Mouse (Mus musculus): ENCODE results near the gene Rb1.

Rb1 gene

DNA sequence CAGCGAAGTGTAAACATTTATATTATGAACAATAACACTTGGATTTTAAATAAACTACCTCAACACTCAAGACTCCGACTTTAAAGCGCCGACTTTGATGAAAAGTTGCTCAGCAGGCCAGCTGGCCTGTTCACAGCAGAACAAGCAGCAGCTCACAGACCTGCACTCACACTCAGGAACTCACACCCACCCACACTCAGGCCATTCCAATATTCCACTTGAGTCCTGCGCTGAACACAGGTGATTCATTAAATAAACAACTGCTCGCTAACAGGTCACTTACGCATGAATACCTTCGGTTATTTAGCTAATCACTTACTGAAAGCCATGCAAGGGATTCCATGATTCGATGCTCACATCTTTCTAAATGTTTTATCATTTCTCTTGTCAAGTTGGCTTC is 63.4 kb downstream of the Rb1 start:
- DNase-seq (ENCODE audit: low spot score) = peak; percentile 74

DNA sequence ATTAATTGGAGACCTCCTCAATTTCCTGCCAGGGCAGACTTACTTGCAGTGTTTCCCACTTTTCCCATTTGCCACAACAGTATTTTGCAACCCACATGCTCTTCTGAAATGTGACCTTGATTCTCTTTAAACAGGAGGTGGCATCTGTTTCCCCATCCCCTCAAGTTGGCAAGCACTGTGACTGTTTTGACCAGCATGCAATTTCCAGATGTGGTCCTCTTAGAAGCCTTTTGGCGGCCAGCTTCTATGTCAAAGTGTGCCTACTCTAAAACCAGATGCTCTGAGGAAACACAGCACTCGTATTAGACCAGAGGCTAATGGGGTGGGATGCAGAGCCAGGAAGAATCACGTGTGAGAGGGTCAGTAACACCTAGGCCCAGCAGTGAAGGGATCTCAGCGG is 67.4 kb downstream of the Rb1 start:
- no peak for DNase-seq (ENCODE audit: low spot score)

DNA sequence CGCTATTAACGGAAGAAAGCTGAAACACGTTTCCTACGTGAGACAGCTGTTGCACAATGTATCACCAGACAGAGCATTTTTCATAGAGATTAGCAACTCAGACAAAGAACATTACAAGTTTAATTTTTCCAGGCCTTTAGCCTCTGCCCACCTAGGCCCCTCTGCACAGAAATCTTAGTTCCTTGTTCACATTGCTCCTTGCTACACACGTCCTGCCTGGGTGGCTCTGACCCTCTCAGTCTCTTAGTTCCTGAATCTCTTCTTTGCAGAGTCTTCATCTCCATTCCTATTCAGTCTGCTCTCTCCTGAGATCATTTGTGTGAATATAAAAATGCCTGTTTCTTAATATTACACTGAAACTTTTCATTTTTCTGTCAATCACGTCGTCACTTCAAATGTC is 68.3 kb downstream of the Rb1 start:
- DNase-seq (ENCODE audit: low spot score) = no peak

DNA sequence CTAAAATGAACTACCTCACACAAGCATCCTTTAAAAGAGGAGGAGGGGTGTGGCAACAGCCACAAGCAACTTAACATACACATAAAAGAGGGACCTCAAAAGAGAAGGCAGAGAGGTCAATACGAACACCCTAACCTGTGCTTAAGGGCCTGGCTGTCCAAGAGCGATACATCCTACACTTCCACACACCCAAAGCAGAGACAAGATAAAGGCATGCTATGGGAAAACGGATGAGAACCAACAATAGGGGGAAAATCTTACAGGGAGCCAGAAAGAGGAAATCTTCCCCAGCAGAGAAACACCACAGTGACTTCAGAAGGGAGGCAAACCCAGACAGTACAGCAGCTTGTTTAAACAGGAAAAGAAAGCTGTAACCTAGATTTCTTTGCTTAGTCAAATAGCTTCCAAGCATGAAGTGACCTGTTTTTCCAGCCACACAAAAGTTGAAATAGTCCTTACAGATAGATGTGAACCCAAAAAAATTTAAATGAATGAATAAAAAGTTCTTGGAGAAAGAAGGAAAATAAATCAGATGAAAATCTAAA is 70.1 kb downstream of the Rb1 start:
- no peak for DNase-seq (ENCODE audit: low spot score)

DNA sequence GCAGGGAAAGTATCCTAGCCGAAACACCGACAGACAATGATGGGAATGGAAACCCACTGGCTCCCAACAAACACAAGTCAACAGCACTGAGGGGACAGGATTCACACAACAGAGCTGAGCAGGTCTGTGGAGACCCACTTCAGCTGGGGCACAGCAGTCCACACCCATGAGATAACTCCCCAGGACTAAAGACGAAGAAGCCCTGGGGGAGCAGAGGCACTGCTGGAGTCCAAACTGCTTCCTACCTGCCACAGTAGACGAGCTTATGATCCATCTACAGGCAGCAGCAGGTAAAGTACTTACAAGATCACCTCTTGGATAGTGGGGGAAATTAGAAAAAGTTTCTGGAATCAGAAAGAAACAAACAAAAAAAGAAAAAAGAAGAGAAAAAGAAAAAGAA is 71.2 kb downstream of the Rb1 start:
- DNase-seq (ENCODE audit: low spot score) = no peak

DNA sequence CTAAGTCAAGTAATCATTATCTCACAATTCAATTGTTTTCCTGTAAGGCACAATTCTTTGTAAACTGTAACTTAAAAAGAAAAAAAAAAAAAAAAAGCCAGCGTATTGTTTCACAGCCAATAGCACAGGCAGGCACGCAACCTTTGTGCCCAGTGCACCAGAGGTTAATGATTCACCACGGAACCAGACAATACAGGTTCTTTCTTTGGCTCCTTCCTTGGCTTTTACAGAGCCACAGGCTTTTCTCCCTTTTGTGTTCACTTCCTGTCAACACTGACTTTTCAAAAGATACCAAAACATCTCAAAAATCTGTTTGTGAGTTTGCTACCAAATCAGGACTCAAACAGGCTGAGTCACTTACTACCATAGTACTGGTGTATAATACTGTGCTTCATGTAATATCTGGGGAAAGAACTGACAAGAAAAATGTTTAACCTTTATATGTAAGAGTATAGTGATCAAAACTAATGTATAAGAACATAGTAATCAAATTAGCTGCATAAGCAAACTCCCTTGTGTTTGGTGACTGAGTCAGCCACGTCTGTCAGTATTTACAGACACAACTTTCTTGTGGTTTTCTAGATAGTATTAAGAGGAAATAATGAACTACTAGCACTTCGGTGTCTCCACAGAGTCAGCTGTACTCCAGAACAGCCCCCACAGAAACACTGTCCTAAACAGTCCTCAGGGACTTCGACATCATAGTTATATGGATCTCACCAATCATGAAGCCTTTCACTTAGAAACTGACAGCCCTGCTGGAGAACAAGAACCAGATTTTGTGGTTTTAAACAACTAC is 72.0 kb downstream of the Rb1 start:
- DNase-seq (ENCODE audit: low spot score) = no peak

DNA sequence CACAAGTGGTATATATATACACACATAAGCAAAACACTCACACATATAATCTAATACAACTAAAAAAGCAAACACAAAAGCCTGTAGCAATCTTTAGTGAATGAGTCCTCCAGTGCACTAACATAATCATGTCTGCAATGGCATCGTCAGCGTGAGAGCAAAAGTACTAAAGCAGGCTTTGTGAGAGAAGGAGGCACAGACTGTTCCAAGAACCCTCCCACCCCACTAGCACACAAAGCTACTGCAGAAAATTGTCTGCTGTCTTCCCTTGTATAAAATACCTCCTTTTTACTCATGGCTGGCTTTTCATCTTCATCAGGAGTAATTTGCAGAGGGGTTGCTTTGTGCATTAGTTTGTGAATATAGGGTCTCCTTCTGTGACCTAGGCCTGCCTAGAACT is 73.3 kb downstream of the Rb1 start:
- DNase-seq (ENCODE audit: low spot score) = no peak

DNA sequence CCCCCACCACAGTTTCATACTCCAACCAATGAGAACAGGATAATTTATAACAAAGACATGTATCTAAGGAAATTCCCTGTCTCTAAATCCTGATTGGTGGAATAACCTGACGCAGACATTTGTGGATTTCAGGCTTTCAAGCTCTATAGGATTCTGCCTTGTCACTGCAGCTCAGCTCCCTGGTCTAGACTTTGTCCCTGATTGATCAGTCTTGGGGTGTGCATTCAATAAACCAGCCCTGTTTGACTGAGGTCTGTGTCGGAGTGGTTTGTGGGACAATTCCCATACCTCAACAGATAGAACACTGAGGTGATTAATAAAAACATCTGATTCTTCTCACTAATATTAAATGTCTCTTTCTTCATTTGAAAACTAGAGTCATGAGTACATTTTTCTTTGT is 75.6 kb downstream of the Rb1 start:
- no peak for DNase-seq (ENCODE audit: low spot score)

DNA sequence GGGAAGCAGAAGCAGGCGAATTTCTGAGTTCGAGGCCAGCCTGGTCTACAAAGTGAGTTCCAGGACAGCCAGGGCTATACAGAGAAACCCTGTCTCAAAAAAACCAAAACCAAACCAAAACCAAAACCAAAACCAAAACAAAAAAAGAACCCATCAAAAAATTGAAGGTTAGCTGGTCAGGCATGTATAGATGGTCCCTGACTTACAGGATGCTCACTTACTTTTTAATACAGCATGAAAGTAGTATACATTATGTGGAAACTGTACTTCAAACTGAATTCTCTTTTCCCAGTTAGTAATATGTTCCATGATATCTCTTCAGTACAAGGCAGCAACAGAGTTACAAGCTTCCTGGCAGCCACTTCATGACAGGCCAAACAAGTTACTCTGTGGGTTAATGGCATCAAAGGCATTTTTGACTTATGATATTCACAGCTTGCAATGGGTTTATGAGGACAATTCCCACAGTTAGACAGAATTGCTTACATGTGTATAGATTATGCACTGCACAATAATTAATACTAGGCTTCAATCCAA is 81.5 kb downstream of the Rb1 start:
- DNase-seq (ENCODE audit: low spot score) = no peak

DNA sequence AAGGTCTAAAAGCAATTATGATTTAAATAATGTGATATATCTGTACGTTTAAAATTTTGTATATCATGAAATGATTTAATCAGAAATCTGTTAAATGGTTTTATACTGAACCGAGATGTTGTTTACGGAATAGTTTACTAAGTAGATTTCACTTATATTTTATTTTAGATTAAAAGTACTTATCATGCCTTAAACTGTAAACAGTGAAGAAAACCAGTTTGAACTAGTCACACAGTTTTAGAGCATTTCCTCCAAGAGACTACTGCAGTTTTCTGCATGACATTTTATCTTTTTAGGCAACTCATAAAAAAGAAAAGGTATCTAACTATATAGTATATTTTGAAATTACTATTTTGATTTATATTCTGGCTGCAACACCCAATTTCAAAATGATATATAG is 85.8 kb downstream of the Rb1 start:
- no peak for DNase-seq (ENCODE audit: low spot score)

DNA sequence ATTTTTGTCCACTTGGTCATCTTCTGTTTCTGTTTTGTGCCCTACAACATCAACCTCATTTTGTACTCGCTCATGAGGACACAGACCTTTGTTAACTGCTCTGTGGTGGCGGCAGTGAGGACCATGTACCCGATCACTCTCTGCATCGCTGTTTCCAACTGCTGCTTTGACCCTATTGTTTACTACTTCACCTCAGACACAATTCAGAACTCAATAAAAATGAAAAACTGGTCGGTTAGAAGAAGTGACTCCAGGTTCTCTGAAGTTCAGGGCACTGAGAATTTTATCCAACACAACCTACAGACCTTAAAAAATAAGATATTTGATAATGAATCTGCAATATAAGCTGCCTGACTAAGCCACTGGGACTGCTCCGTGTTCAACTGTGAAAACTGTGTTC is 86.3 kb downstream of the Rb1 start:
- DNase-seq (ENCODE audit: low spot score) = peak; percentile 21

DNA sequence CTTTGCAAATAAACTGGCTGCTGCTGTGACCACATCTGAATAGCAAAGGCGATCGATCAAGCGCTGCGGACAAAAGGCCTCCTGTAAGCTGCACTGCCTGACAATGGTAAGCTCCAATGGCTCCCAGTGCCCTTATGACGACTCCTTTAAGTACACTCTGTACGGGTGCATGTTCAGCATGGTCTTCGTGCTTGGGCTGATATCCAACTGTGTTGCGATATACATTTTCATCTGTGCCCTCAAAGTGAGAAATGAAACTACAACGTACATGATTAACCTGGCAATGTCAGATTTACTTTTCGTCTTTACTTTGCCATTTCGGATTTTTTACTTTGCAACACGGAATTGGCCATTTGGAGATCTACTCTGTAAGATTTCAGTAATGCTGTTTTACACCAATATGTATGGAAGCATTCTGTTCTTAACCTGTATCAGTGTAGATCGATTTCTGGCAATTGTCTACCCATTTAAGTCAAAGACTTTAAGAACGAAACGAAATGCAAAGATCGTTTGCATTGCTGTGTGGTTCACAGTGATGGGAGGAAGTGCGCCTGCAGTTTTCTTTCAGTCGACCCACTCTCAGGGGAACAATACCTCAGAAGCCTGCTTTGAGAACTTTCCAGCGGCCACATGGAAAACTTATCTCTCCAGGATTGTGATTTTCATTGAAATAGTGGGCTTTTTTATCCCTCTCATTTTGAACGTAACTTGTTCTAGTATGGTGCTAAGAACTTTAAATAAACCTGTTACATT is 86.9 kb downstream of the Rb1 start:
- peak; percentile 64 for DNase-seq (ENCODE audit: low spot score)

DNA sequence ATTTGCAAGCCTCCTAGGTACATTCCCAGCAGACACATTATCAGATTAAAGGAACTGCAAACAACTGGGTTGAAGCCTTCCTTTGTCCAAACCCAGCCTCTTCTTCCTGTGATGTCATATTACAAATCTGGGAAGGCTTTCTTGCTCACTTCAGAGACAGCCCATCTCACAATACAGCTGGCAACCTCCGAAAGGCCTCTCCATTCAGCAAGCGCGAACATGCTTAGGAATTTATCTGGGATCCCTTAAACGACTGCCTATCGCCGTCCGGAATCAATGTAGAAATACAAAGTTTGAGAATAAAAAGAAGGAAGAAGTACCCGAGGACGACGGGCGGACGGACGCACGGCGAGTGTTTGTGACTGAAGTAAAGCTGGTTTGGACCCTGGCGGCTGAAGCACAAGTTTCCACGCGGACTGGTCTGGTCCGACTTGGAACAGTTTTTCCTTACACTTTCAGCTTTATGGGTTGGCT is 87.7 kb downstream of the Rb1 start, which contains the start of gene Lpar6:
Lpar6 (plus strand) TSS at position 48 of the 474 bp plus-strand sequence.
- peak; percentile 82 for DNase-seq (ENCODE audit: low spot score)

DNA sequence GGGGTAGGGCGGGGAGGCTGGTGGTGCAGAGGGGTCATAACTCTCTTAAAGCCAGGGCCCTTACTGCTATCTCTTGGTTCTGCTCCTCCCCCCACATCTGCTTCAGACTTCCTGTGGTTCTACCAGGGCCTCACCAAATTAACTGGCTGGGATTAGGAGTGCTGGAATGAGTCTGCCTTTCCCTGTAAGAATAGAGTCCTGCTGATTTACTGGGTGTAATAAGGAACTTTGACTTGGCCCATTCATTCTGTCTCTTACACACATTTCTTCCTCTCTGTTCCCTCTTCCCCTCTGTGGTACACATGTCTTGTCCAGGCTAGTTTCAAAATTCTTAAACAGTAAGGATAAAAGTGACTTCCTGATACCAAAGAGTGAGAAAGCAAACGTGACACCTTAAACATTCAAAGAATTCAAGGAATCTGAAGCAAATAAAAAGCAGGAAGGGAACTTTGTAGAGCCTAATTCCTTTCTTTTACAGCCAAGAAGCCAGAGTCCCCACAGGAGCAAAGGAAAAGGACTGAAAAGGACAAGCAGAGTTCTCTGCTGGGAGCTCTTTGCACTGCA is 91.1 kb downstream of the Rb1 start:
- DNase-seq (ENCODE audit: low spot score) = no peak

DNA sequence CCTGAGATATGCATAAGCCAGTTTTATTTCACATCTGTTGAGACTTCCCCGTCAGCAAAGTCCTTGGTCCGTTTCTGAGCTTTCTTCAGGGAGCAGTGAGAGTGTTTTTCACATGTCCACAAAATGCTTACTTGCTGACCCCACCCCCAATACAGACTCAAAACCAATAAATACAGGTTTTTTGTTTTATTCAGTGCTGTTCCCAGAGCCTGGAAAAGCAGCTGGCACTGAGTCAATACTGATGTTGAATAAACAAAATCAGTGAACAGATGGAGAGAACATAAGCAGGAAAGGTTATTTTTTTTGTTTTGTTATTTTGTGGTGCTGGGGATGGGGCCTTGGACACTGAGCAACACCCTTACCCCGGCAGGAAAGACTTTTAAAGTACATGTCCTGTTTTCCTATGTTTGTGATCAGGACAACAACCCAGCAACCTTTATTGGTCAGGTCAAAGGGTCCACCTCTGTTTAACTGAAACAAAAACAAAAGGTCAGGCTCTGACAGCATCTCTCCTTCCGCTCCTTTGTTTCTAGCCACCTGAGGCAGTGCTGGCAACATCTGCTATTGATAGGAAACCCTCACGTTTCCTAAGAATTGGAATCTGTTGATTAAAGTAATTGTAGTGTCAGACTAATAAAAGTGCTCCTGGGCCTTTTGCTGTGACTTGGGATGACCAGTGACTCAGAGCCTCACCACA is 94.2 kb downstream of the Rb1 start:
- DNase-seq (ENCODE audit: low spot score) = no peak

DNA sequence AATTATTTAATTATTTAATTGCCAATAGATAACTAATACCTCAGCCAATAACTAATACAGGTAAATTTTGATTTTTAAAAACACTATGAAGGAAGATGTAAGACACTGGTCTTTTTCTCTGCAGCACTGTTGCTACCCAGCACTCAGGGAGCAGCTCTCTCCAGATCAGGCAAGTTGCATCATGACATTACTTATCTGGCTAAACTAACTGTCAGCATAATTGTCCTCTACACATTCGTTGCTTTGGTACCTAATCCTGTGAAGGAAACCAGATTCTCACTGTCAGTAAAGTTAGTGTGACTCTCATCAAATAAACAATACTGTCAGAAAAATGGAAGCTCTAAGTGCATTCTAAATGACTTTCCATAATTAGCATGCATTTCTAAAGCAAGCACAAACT is 98.8 kb downstream of the Rb1 start:
- DNase-seq (ENCODE audit: low spot score) = no peak

DNA sequence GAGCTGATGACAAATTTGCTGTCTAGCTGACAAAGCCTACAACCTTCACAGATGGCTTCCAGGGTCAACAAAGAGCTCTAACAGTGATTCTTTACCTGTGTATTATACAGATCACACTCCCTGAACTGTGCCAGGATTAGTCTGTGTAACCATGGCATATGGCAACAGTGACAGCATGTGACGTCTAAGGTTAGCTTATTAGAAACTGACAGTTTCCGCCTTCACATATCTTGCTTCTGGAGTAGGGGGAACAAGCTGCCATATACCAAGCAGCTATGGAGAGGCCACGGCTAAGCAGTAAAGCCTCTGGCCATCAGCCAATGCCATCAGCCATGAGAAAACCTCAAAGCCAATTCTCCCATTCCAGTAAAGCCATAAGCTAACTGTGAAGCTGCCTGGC is 99.3 kb downstream of the Rb1 start:
- no peak for DNase-seq (ENCODE audit: low spot score)

DNA sequence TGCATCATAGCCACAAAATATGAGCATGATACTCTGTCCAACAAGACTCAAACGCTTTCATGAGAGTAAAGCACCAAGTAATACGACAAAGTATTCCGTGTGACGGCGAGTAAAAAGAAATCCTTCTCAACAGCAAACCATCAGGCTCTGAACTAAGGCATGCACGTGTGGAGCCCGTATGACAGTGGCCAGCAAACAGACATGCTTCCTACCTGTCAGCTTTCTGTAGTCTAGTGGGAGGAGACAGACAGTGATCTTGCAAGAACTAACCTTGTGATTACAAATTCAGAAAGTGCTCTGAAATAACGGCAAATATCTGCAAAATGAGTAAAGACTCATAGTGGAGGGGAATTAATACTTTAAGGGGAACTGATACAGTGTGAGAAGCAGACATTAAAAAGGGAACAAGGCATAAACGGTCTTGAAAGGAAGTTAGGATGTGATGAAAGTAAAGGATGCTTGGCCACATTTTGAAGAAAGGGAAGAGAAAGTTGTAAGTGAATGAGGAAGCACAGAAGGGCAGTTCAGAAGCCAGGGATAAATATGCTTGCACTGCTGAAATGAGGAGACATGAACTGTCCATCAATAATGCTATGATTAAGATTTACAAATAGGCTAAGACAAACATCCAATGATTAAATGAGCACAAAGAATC is 103.2 kb downstream of the Rb1 start:
- peak; percentile 21 for DNase-seq (ENCODE audit: low spot score)

DNA sequence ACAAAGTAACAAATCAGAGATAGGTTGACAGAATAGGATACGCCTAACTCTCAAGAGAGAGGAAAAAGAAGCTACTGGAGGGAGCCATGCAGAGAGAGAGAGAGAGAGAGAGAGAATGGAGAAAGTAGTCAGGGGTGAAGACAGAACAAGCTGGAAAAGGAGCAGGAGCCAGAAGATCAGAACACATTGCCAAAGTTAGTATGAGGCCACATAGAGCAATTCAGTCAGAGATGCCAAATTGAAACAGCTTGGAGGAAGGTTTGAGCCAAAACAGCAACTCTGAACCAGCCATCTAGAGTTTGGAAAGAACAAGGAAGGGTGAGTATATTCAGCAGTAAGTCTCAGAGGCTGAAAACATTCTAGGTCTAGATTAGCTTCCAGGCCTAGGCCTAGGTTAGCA is 108.6 kb downstream of the Rb1 start:
- DNase-seq (ENCODE audit: low spot score) = peak; percentile 22

DNA sequence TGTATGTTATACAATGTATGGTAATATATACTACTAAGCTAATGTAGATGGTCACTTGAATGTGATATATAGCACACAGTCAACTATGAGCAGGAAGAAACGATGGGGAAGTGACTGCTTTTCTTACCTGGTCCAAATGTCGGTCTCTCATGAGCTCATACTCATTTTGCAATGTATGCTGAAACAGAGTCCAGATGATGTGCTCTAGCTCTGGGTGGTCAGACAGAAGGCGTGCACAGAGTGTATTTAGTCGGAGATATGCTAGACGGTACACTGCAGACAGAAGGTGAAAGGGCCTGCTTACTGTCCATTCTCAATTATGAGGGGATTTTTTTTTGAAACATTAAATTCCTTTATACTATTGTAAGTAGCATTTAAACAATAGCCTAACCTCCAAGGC is 114.1 kb downstream of the Rb1 start:
- no peak for DNase-seq (ENCODE audit: low spot score)

DNA sequence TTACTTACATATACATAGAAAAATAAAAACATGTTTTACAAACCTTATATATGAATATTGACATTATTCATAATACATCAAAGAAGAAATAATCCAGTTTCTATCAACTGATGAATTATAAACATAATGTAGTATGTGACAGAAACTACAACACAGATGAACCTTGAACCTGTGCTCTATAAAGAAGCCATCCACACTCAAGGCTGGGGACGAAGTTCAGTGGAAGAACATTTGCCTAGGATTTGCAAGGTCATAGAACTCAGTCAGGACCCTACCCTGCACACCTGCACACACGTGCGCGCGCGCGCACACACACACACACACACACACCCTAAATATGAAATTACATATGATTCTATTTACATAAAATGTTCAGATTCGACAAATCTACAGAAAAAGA is 115.4 kb downstream of the Rb1 start:
- no peak for DNase-seq (ENCODE audit: low spot score)
